Mouse (Mus musculus) thymus, adult 2 months (tissue): ENCODE measurements around the gene Chrnd.

Source experiments
- CTCF ChIP-seq: fragments of 200-500 bp; IDR thresholded peaks from 2 replicates; pipeline ENCODE4 v1.5.1; 2012; ENCODE audit warnings: mild to moderate bottlenecking, control low read depth, low read length, moderate library complexity, borderline replicate concordance; ENCODE audit not compliant: control insufficient read depth, poor library complexity, insufficient read depth; ENCODE audit errors: extremely low read depth
- POLR2A ChIP-seq: fragments of 200-500 bp; IDR thresholded peaks from 2 replicates; pipeline ENCODE4 v1.6.1; 2012; ENCODE audit warnings: mild to moderate bottlenecking, low read length, control low read depth, moderate library complexity; ENCODE audit not compliant: control insufficient read depth, poor library complexity, insufficient read depth; ENCODE audit errors: extremely low read depth

DNA sequence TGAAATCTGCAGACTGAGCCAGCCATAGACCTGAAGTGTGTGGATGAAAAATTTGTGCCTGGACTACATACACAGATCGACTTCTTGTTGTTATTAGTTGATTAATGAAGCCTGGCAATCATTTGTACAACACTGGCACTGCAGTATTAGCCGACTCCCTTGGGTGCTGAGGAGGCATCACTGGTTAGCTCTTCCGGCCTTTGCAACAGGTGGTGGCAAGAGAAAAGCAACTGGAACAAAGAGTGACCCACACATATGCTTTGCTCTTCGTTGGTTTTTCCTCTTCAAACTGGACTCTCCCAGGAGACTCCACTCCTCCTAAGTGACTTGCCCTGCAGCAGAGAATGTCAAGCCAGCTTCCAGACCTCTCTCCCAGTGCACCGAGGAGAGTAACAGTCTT is 13.4 kb downstream of the Chrnd start:
- no peak for TF ChIP-seq CTCF
- no peak for TF ChIP-seq POLR2A
